Mouse (Mus musculus): Measurements from ENCODE around the gene Tmem135.
A peak's percentile ranks its signal among the peaks of the same experiment; 100 is the strongest.
"Not testable (repeated sequence)": the region's sequence is repeated elsewhere in the genome, so short reads cannot be mapped to it uniquely, and the experiment has no call there.

The Tmem135 gene

GRCm38 (mm10) chr7:89380935-89381705 is 22.9 kb downstream of the Tmem135 start:
- DNase-seq = peak in 1 of 2 experiments; percentile 31

DNA sequence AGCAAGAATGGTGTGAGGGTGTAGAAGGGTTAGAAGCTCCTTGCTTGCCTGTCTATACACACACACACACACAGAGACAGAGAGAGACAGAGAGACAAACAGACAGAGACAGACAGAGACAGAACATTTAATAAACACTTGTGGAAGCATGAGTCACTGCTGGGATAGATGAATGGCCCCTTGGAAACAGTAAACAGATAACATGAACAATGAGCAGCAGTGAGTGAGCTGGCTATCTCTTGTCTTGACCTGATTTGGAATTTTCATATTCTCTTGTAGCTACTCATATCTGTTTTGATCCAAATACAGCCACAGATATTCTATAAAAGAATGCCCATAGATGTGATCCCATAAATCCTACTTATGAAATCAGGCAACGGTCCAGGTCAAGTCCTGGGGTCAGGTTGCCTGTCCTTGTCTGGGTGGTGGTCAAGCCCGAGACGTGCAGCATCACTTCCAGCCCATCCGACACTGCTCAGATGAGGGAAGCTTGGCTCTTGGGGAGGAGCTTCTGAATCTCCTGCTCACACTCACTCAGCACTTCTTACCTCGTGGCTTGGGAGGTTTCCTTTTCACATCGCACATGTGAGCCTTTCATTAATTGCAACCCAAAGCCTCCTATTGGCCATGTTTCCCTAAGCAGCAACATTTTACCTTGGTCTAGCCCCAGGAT is 32.3 kb downstream of the Tmem135 start:
- no peak for DNase-seq

DNA sequence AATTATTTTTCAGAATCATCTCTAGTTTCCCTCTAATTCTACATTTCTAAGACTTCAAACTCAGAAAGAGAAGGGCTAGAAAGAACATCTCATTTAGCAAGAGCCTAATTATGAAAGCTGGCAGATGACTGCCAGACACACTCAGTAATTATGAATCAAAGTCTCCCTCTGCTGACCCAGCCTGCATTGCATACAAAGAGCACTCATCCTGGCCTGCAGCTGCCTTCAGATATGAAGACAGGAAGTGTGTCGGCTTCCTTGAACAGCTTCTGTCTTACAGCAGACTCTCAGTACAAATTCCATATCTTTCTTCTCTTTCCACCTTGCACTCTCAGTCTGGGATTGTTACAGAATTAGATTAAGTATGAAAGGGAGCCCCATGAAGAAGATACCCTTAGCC is 33.1 kb downstream of the Tmem135 start:
- peak; percentile 54 to 62 for DNase-seq

DNA sequence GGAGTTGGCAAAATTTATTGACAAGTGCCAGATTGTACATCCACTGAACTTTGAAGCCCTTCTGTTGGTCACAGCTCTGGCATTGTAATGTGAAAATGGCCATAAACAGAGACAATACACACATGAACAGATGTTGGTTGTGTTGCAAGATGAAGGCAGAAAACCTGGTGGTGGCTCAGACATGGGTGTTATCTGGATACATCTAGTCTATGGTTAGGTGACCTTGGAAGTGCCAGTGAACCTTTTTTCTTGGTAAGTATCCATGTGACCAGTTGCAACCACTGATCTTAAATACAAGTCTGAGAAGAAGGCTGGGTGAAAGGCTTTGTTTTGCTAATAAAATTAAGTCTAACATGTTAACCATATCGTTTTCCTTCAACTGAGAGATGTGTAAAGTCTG is 33.9 kb downstream of the Tmem135 start:
- no peak for DNase-seq

DNA sequence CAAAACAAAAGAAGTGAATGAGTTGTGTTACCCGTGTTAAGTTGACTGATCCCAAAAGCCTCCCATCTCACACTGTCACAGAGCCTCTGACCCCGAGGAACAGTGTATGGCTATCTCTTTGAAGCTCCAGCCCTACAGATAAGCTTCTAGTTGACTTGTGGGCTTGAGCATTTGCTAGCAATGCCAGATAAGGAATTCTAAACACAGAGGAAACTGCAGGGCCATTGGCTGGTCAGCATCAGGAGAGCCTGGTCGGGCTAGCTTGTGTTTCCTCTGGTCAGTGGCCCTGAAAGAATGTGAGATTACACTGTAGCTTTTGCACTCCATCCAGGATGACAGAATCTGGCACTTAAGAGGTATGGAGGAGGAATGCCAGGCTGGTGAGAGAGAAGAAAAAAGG is 36.4 kb downstream of the Tmem135 start:
- DNase-seq = no peak

DNA sequence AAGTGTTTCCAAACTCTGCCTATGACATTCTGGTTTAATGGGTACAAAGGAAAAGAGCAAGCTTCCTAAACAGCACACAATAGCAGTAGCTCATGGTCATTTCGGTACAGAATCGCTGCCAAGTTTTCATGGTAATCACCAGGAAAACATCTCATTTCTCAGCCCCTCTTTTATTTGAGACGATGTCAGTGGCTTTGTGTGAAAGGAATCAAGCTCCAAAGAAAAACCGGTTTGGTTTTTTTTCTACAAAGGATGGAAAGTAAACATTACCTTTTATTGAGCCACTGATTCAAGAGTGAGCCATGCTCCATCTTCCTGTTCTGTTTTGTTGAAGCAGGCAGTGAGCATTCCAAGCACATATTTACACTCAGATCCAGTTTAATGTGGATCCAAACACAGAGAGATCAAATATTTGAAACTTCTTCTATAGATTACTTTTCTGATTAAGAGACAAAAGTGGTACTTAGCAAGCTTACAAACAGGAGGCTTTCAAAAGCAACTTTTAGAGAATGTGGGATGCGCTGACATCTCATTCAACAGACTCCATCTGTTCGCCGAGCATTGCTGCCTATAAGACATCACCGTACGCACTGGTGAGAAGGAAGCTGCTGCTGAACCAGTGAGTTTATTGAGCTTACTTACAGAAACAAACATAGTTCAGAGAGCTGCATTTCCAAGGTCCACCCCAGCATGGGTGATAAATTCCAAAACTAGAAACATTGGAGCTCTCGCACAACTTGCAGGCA is 38.7 kb downstream of the Tmem135 start:
- DNase-seq = no peak

DNA sequence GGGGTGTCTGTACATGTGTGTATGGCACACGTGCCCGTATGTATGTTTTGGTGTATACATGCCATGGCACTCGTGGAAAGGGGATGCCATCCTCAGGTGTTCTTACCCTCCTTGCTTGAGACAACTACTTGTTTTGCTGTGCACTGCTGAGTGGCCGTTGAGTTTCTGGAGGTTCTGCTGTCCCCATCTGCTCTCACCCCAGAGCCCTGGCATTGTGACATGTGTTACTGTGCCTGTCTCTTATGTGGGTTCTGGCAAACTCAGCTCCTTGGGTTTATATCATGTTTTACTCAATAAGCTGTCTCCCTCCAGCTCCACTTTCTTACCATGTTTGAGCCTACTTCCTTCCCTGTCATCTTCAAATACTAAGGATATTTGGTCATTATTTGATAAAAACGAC is 40.0 kb downstream of the Tmem135 start:
- DNase-seq = no peak

DNA sequence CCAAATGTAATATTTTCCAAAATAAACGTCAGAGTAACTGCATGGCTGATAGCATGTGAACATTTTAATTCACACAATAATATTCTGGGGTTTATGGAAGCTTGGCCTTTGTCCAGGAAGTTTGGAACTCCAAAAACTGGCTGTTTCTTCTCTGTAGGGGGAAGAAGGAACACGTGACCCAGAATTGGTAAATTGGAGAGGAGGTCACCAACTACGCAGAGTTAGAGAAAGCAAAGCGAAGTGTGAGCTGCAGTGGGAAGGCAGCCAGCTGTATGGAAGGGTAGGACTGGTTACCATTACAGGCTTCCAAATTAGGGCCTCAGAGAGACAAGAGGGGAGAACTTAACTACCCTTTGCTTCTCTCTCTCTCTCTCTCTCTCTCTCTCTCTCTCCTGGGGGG is 47.7 kb downstream of the Tmem135 start:
- DNase-seq = no peak

- no peak for DNase-seq
Measured at GRCm38 (mm10) chr7:89355519-89356255, 48.3 kb downstream of the Tmem135 start.

GRCm38 (mm10) chr7:89342021-89342420 is 62.0 kb downstream of the Tmem135 start:
- no peak for DNase-seq

GRCm38 (mm10) chr7:89339808-89340207 is 64.2 kb downstream of the Tmem135 start:
- no peak for DNase-seq

- no peak for DNase-seq
Measured at GRCm38 (mm10) chr7:89339142-89339435, 64.9 kb downstream of the Tmem135 start.

GRCm38 (mm10) chr7:89338350-89339141 is 65.5 kb downstream of the Tmem135 start:
- peak; percentile 95 for DNase-seq

DNA sequence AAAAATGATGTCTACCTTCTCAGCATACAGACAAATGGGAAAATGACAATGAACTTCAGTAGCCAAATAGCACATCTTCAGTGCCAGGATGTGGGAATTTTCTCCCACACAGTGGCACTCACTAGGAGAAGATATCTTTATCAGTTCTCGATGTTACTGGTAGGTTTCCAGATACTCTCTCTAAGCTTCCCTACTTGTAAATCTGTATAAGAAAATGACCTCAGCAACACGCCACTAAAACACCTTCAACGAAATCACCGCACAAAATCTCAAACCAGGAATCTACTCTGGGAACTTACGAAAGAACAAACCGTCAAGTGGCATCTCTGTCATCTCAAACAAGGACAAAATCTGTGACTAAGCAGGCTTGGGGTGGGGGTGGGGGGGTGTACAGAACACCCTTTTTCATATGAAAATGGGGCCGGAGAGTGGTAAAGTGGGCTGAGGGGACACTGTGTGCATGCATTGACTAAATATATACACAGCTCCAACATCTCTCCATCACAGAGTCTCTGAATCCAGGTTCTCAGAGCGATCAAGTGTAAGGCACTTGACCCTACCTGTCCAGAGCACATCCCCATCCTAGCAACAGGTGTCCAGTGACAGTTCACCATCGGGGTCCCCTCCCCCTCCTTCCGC is 66.2 kb downstream of the Tmem135 start:
- DNase-seq = no peak

GRCm38 (mm10) chr7:89336434-89336833 is 67.6 kb downstream of the Tmem135 start:
- no peak for DNase-seq

- no peak for DNase-seq
Measured at GRCm38 (mm10) chr7:89335316-89335715, 68.7 kb downstream of the Tmem135 start.

DNA sequence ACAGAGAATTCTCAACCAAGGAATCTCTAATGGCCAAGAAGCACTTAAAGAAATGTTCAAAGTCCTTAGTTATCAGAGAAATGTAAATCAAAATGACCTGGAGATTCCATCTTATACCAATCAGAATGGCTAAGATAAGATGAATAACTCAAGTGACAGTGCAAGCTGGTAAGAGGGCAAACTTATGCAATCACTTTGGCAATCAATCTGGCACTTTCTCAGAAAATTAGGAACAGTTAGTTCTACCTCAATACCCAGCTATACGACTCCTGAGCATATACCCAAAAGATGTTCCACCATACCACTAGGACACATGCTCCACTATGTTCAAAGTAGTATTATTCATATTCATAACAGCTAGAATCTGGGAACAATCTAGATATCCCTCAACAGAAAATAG is 74.1 kb downstream of the Tmem135 start:
- no peak for DNase-seq

GRCm38 (mm10) chr7:89327731-89328130 is 76.3 kb downstream of the Tmem135 start:
- DNase-seq = no peak

- DNase-seq = no peak
Measured at GRCm38 (mm10) chr7:89326761-89327160, 77.3 kb downstream of the Tmem135 start.

GRCm38 (mm10) chr7:89326202-89326601 is 77.8 kb downstream of the Tmem135 start:
- no peak for DNase-seq

- not testable (repeated sequence) for DNase-seq
Measured at GRCm38 (mm10) chr7:89322741-89323140, 81.3 kb downstream of the Tmem135 start.

- DNase-seq = no peak
Measured at GRCm38 (mm10) chr7:89319351-89319750, 84.7 kb downstream of the Tmem135 start.
